Mouse (Mus musculus) CH12.LX (cell line): ENCODE results near the gene Il1rl2. TPM values are rescaled to one million over a fixed set of nuclear protein-coding genes. Genes with fewer than 3 reads are reported as not detected.

Experiments
- DNase-seq: peaks from one replicate; pipeline ENCODE4 v3.0.0-alpha.2; 2013; ENCODE audit errors: extremely low read depth
- H3K27ac ChIP-seq: 2 replicates; pipeline ENCODE4 v1.5.1; 2012; ENCODE audit warnings: low read depth, mild to moderate bottlenecking, control low read depth, moderate library complexity; ENCODE audit not compliant: insufficient read depth
- H3K27me3 ChIP-seq: replicated peaks from 2 replicates; pipeline ENCODE3; 2012; ENCODE audit warnings: inconsistent platforms
- H3K36me3 ChIP-seq, 2 experiments: replicated peaks in 1 of 2; 2 replicates each; pipeline versions ENCODE3 to v1.6.1; 2012; ENCODE audit warnings: inconsistent platforms in 1 of 2, low read length in 1 of 2, mild to moderate bottlenecking in 1 of 2, mixed read lengths in 1 of 2, moderate library complexity in 1 of 2; ENCODE audit not compliant: control insufficient read depth in 1 of 2, insufficient read depth in 1 of 2
- H3K4me1 ChIP-seq, 2 experiments: 2 replicates each; pipeline ENCODE4 v1.6.1; 2012; ENCODE audit warnings: inconsistent platforms in 1 of 2, moderate library complexity in 1 of 2; ENCODE audit not compliant: insufficient read depth in 2 of 2, control insufficient read depth in 1 of 2
- H3K4me2 ChIP-seq: 2 replicates; pipeline ENCODE4 v1.6.1; 2012; ENCODE audit warnings: low read depth, mild to moderate bottlenecking, control low read depth; ENCODE audit not compliant: poor library complexity, insufficient read depth, severe bottlenecking
- H3K4me3 ChIP-seq, 3 experiments: fragments of 150-350 bp in 1 of 3; sonication (generic) in 1 of 3; replicated peaks in 1 of 3; 2 replicates each; pipeline versions ENCODE3 to v1.5.1; 2011 to 2012; ENCODE audit warnings: low read depth in 2 of 3, low read length in 2 of 3, mild to moderate bottlenecking in 2 of 3, moderate library complexity in 2 of 3, control low read depth in 1 of 3, improper control_type of control experiment in 1 of 3, inconsistent platforms in 1 of 3, mixed read lengths in 1 of 3; ENCODE audit not compliant: poor library complexity in 1 of 3
- H3K79me2 ChIP-seq: replicated peaks from 2 replicates; pipeline ENCODE4 v1.6.1; 2012; ENCODE audit warnings: mild to moderate bottlenecking, moderate library complexity; ENCODE audit not compliant: control insufficient read depth, poor library complexity, insufficient read depth, severe bottlenecking; ENCODE audit errors: extremely low read depth
- H3K9ac ChIP-seq: 2 replicates; pipeline ENCODE4 v1.6.1; 2012; ENCODE audit warnings: low read depth, mild to moderate bottlenecking, control low read depth, moderate library complexity; ENCODE audit not compliant: insufficient read depth
- H3K9me3 ChIP-seq: replicated peaks from 2 replicates; pipeline ENCODE3; 2012; ENCODE audit warnings: low read length, inconsistent platforms, mixed read lengths
- CTCF ChIP-seq, 2 experiments: IDR thresholded peaks in 1 of 2; conservative IDR thresholded peaks in 1 of 2; 2 replicates each; pipeline ENCODE4 v1.5.1; 2011 to 2012; ENCODE audit warnings: low read depth in 2 of 2, low read length in 2 of 2, improper control_type of control experiment in 1 of 2, inconsistent platforms in 1 of 2, mild to moderate bottlenecking in 1 of 2, moderate library complexity in 1 of 2
- IRF4 ChIP-seq: IDR thresholded peaks from 2 replicates; pipeline ENCODE4 v1.6.1; 2014; ENCODE audit warnings: low read depth, mild to moderate bottlenecking, inconsistent platforms, low read length, improper control_type of control experiment
- POLR2AphosphoS2 ChIP-seq: IDR thresholded peaks from 2 replicates; pipeline ENCODE4 v1.6.1; 2011; ENCODE audit warnings: low read depth, low read length, improper control_type of control experiment
- dilution Hi-C: fragments of 300-500 bp; cut with MboI; formaldehyde crosslinking; loops from 2 replicates; pipeline ENCODE4 v1.14.3; 2020; ENCODE audit warnings: low sequenced_read_pairs; ENCODE audit not compliant: extremely low pct_unique_long_range_greater_than_20kb, extremely low pct_ligation_motif_present
- in situ Hi-C: fragments of 300-500 bp; cut with MboI; formaldehyde crosslinking; loops from 3 replicates; pipeline ENCODE4 v1.14.3; 2019; ENCODE audit warnings: low sequenced_read_pairs, low pct_ligation_motif_present, low pct_unique_long_range_greater_than_20kb, mixed read lengths
- polyA plus RNA-seq: library from polyadenylated mRNA; unstranded; fragments of >175 nt; gene quantifications from 2 replicates; pipeline ENCODE4 v1.2.1, GENCODE M21; 2012; ENCODE audit warnings: low read depth; ENCODE audit not compliant: insufficient read length
- total RNA-seq, 2 experiments: library from RNA; depleted of rRNA; stranded (reverse); fragments of 300-350 nt in 1 of 2; fragments of >200 nt in 1 of 2; gene quantifications; 2 replicates each; pipeline ENCODE4 v1.2.3; 2012 to 2014

The Il1rl2 gene
- total and polyA plus RNA-seq, 3 experiments = not detected

DNA sequence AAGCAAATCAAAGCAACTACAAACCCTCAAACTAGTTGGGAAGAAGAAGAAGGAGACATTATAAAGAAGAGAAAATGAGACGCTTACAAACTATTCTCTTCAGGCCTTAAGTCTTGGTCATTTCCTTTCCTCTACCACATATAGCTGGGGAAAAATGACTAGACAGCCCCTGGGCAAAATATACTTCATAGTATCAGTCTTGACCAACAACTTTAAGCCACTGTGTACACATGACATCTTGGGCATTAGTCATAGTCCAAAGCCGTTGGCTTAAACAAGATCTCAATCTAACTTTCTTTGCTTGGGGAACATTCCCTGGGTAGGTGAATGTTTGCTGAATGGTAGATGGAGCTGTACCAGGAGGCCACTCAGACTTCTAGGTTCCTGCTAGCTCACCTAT is 92.6 kb downstream of the Il1rl2 start:
- no peaks in the 10 kb centered on the region for H3K79me2 ChIP-seq
- in situ Hi-C loops = no loop called here
- no peaks in the 10 kb centered on the region for H3K27me3 ChIP-seq
- TF ChIP-seq CTCF (conservative IDR thresholded peaks at IDR 0.05 in 1 of 2, IDR thresholded peaks at IDR 0.05 in 1 of 2; ENCODE audit: low read depth in 2 of 2, low read length in 2 of 2) (no peak), IRF4 (no peak), POLR2AphosphoS2 (no peak)
- TF ChIP-seq, all 38 proteins: peak for 0
- H3K9ac ChIP-seq = no peak overlapping the region
- no peak overlapping the region for H3K4me2 ChIP-seq
- no peaks in the 10 kb centered on the region for H3K36me3 ChIP-seq
- H3K4me1 ChIP-seq = peaks cover 0 to 3% of the 10 kb centered on the region in 2 experiments; a peak in 1 of 4 replicates
- no peak overlapping the region for H3K27ac ChIP-seq
- no peak overlapping the region for H3K4me3 ChIP-seq
- no peaks in the 10 kb centered on the region for H3K9me3 ChIP-seq
- dilution Hi-C loops = no loop called here
- no peak for DNase-seq

Other genes with a start within 250 kb of the Il1rl2 start
- gene Il1r1, start 99.5 kb upstream of the Il1rl2 start, total RNA-seq (2012; rRNA removed) = not detected in 2 replicates
- not detected in 2 replicates for gene Il1r1, start 99.5 kb upstream of the Il1rl2 start, total RNA-seq (2014; rRNA removed)
- gene Il1r1, start 99.5 kb upstream of the Il1rl2 start, polyA plus RNA-seq = 0.04 TPM in 1 of 2 replicates, not detected in the other
- gene Il1rl1, start 105.0 kb downstream of the Il1rl2 start, total RNA-seq (2012; rRNA removed) = 0.13 TPM in 1 of 2 replicates, not detected in the other
- gene Il1rl1, start 105.0 kb downstream of the Il1rl2 start, total RNA-seq (2014; rRNA removed) = not detected in 2 replicates
- not detected in 2 replicates for gene Il1rl1, start 105.0 kb downstream of the Il1rl2 start, polyA plus RNA-seq
- gene Il18r1, start 140.9 kb downstream of the Il1rl2 start, total RNA-seq (2012; rRNA removed) = 0.04 and 0.13 TPM in 2 replicates
- gene Il18r1, start 140.9 kb downstream of the Il1rl2 start, total RNA-seq (2014; rRNA removed) = not detected in 2 replicates
- not detected in 2 replicates for gene Il18r1, start 140.9 kb downstream of the Il1rl2 start, polyA plus RNA-seq
- gene Il18rap, start 190.8 kb downstream of the Il1rl2 start, total RNA-seq (2012; rRNA removed) = 0.84 and 1.1 TPM in 2 replicates
- 2.2 and 2.5 TPM in 2 replicates for gene Il18rap, start 190.8 kb downstream of the Il1rl2 start, total RNA-seq (2014; rRNA removed)
- 3.0 and 5.9 TPM in 2 replicates for gene Il18rap, start 190.8 kb downstream of the Il1rl2 start, polyA plus RNA-seq